Mouse (Mus musculus): ENCODE measurements around the gene Ephb3.

Gene Ephb3

GRCm38 (mm10) chr16:21246391-21247036, 42.0 kb downstream of the Ephb3 start:
- no peak for DNase-seq (ENCODE audit: low read depth)

GRCm38 (mm10) chr16:21247037-21247432, 42.5 kb downstream of the Ephb3 start:
- no peak for DNase-seq (ENCODE audit: low read depth)

- no peak for DNase-seq (ENCODE audit: low read depth)
Measured at GRCm38 (mm10) chr16:21247871-21248712, 43.5 kb downstream of the Ephb3 start.

GRCm38 (mm10) chr16:21248713-21249531, 44.4 kb downstream of the Ephb3 start:
- no peak for DNase-seq (ENCODE audit: low read depth)

- no peak for DNase-seq (ENCODE audit: low read depth)
Measured at GRCm38 (mm10) chr16:21252401-21252955, 47.9 kb downstream of the Ephb3 start.

GRCm38 (mm10) chr16:21255574-21256304, 51.2 kb downstream of the Ephb3 start:
- DNase-seq (ENCODE audit: low read depth): no peak

GRCm38 (mm10) chr16:21256514-21257305, 52.2 kb downstream of the Ephb3 start:
- no peak for DNase-seq (ENCODE audit: low read depth)

GRCm38 (mm10) chr16:21265417-21265816, 60.9 kb downstream of the Ephb3 start:
- no peak for DNase-seq (ENCODE audit: low read depth)

GRCm38 (mm10) chr16:21269775-21270174, 65.2 kb downstream of the Ephb3 start:
- no peak for DNase-seq (ENCODE audit: low read depth)

GRCm38 (mm10) chr16:21271773-21272247, 67.3 kb downstream of the Ephb3 start:
- no peak for DNase-seq (ENCODE audit: low read depth)

- no peak for DNase-seq (ENCODE audit: low read depth)
Measured at GRCm38 (mm10) chr16:21272748-21273147, 68.2 kb downstream of the Ephb3 start.
